Mouse (Mus musculus) kidney, embryonic 14.5 days (tissue): ENCODE measurements around the gene Dnmt1. TPM values are rescaled to one million over a fixed set of nuclear protein-coding genes. Genes with fewer than 3 reads are reported as not detected.
A peak's percentile ranks its signal among the peaks of the same experiment; 100 is the strongest.

Experiments used
- ATAC-seq: fragments of 200-750 bp; cut with Nextera tagmentation; 2 replicates; pipeline ENCODE4 v1.8.0; 2017; ENCODE audit warnings: moderate number of reproducible peaks, mild to moderate bottlenecking, moderate TSS enrichment, moderate library complexity; ENCODE audit not compliant: low FRiP score, low TSS enrichment
- H3K27ac ChIP-seq: fragments of 300-500 bp; sonication (generic); 2 replicates; pipeline ENCODE4 v1.5.1; 2014; ENCODE audit warnings: low read depth, mild to moderate bottlenecking, low read length, moderate library complexity, mixed read lengths
- H3K27me3 ChIP-seq: fragments of 300-500 bp; sonication (generic); 2 replicates; pipeline ENCODE4 v1.6.1; 2014; ENCODE audit warnings: mild to moderate bottlenecking, low read length; ENCODE audit not compliant: control insufficient read depth, insufficient read depth
- H3K36me3 ChIP-seq: fragments of 300-500 bp; sonication (generic); 2 replicates; pipeline ENCODE4 v1.6.1; 2014; ENCODE audit warnings: low read length, mixed read lengths; ENCODE audit not compliant: control insufficient read depth, insufficient read depth
- H3K4me1 ChIP-seq: fragments of 300-500 bp; sonication (generic); 2 replicates; pipeline ENCODE4 v1.6.1; 2014; ENCODE audit warnings: low read length, mixed read lengths; ENCODE audit not compliant: control insufficient read depth, insufficient read depth
- H3K4me2 ChIP-seq: fragments of 300-500 bp; sonication (generic); replicated peaks from 2 replicates; pipeline ENCODE4 v1.6.1; 2014; ENCODE audit warnings: low read depth, mild to moderate bottlenecking, low read length
- H3K4me3 ChIP-seq: fragments of 300-500 bp; sonication (generic); 2 replicates; pipeline ENCODE4 v1.5.1; 2014; ENCODE audit warnings: mild to moderate bottlenecking, low read length
- H3K9ac ChIP-seq: fragments of 300-500 bp; sonication (generic); 2 replicates; pipeline ENCODE4 v1.6.1; 2014; ENCODE audit warnings: low read depth, mild to moderate bottlenecking, low read length, moderate library complexity
- H3K9me3 ChIP-seq: fragments of 300-500 bp; sonication (generic); 2 replicates; pipeline ENCODE4 v1.6.1; 2016; ENCODE audit warnings: low read length; ENCODE audit not compliant: control insufficient read depth
- WGBS: fragments of 180-500 bp; shearing (Covaris S2); extraction: QIAGEN DNeasy Blood & Tissue Kit; methylation state at CpG from one replicate; pipeline ENCODE4 v1.1.7; 2014; 5-methylcytosine and 5-hydroxymethylcytosine counted together
- polyA plus RNA-seq: library from polyadenylated mRNA; unstranded; fragments of >200 nt; fragmentation: Nextera tagmentation; extraction: Ambion mirVana; gene quantifications from 2 replicates; pipeline ENCODE4 v1.2.1, GENCODE M21; 2014

The Dnmt1 gene
- polyA plus RNA-seq, 1 experiment from 2014 or later: 87.1 TPM

DNA sequence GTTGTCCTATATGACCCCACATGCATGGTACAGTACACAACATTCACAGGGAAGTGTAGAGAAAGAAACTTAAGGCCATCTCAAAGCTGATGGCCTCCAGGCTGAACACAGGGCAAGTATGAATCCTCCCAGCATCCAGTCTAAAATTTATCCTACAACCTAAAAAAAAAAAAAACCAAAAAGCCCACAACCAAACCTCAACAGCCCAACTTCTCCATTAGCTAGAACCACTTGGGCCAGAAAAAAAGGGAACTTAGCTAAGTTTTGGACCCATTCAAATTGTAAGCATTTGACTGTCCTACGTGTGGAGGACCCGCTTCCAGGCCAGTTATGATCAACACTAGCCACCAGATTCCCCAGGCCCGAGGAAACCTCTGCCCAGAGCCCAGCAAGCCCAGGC is 36.4 kb downstream of the Dnmt1 start:
- 89% methylated on average over 3 of the region's 3 CpGs for WGBS
- Histone ChIP-seq H3K27ac (no peak overlapping the region), H3K9ac (no peak overlapping the region), H3K27me3 (no peaks in the 10 kb centered on the region), H3K9me3 (no peaks in the 10 kb centered on the region), H3K36me3 (peaks cover 99% of the 10 kb centered on the region), H3K4me3 (no peak overlapping the region), H3K4me2 (no peak overlapping the region), H3K4me1 (no peaks in the 10 kb centered on the region)
- ATAC-seq: no peak

- H3K36me3 ChIP-seq: peaks cover 100% of the 10 kb centered on the region
- H3K4me2 ChIP-seq: no peak overlapping the region
- H3K9ac ChIP-seq: no peak overlapping the region
- WGBS: 82% methylated on average over 4 of the region's 4 CpGs
- H3K27ac ChIP-seq: no peak overlapping the region
- no peaks in the 10 kb centered on the region for H3K9me3 ChIP-seq
- H3K27me3 ChIP-seq: no peaks in the 10 kb centered on the region
- H3K4me3 ChIP-seq: no peak overlapping the region
- no peak for ATAC-seq
- no peaks in the 10 kb centered on the region for H3K4me1 ChIP-seq
These were observed 43.5 kb downstream of the Dnmt1 start for GRCm38 (mm10) chr9:20916160-20916559.

- no peak overlapping the region for H3K9ac ChIP-seq
- H3K27me3 ChIP-seq: no peaks in the 10 kb centered on the region
- H3K9me3 ChIP-seq: no peaks in the 10 kb centered on the region
- H3K36me3 ChIP-seq: peaks cover 99% of the 10 kb centered on the region
- H3K4me1 ChIP-seq: no peaks in the 10 kb centered on the region
- no peak overlapping the region for H3K27ac ChIP-seq
- no peak overlapping the region for H3K4me3 ChIP-seq
- 92% methylated on average over 9 of the region's 9 CpGs for WGBS
- no peak overlapping the region for H3K4me2 ChIP-seq
- no peak for ATAC-seq
These were observed 49.7 kb downstream of the Dnmt1 start for GRCm38 (mm10) chr9:20909948-20910347.

DNA sequence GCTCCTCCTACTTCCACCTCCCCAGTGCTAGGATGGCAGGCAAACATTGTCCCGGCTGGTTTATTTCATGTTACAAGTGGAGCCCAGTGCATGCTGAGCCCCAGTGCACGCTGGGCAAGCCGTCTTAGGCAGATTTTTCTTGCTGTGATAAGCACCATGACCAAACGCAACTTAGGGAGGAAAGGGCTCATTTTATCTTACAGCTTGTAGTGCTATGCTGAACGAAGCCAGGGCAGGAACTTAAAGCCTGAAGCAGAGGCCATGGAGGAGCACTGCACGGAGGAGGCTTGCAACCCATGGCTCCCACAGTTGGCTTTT is 57.6 kb downstream of the Dnmt1 start:
- Histone ChIP-seq H3K4me1 (peaks cover 6% of the 10 kb centered on the region), H3K27me3 (no peaks in the 10 kb centered on the region), H3K9me3 (no peaks in the 10 kb centered on the region), H3K4me3 (no peak overlapping the region), H3K27ac (no peak overlapping the region), H3K4me2 (no peak overlapping the region), H3K36me3 (peaks cover 30% of the 10 kb centered on the region), H3K9ac (no peak overlapping the region; the same call in 1 of the 2 replicates)
- no peak for ATAC-seq
- 19% methylated on average over 6 of the region's 6 CpGs for WGBS

DNA sequence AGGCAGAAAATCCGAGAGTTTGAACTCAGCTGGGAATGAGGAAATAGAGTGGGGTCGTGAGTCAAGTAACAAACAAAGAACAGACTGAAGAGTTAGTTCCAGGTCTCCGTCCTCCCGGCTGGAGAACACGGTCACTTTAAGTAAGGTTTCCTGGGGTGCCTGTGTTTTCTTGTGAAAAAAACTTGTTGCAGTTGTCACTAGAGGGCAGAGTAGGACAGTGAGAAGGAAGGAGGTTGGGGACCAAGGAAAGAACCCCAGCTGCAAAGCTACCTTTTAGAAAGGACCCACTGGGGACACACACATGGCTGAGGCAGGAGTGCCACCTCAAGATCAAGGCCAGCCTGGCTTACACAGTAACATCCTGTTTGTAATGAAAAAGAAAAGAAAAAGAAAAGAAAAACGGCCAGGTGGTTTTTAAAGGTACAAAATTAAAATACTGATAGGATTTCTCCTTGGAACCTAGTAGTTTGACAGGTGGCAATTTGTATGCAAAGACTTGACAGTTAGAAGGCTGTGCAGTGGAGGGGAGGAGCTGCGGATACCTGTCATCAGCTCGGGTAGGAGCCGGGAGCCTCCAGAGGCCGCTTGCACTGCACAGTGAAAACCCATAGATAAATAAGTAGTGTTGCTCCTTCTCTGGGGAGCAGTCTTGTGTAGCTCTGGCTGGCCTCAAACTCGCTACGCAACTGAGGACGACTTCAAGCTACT is 58.1 kb downstream of the Dnmt1 start:
- 19% methylated on average over 13 of the region's 13 CpGs for WGBS
- Histone ChIP-seq H3K27me3 (no peaks in the 10 kb centered on the region), H3K4me3 (no peak overlapping the region), H3K27ac (no peak overlapping the region), H3K9me3 (no peaks in the 10 kb centered on the region), H3K4me1 (peaks cover 8% of the 10 kb centered on the region), H3K36me3 (peaks cover 31% of the 10 kb centered on the region), H3K4me2 (no peak overlapping the region), H3K9ac (no peak overlapping the region; the same call in 1 of the 2 replicates)
- no peak for ATAC-seq

- Histone ChIP-seq H3K27ac (no peak within 1 kb of the TSS), H3K9ac (peak within 1 kb of the TSS; percentile 91), H3K4me2 (peak within 1 kb of the TSS; percentile 86), H3K9me3 (no peaks in the 10 kb centered on the region), H3K4me3 (peak within 1 kb of the TSS; percentile 94), H3K36me3 (peaks cover 39% of the 10 kb centered on the region), H3K4me1 (peaks cover 8% of the 10 kb centered on the region), H3K27me3 (no peaks in the 10 kb centered on the region)
- peak; percentile 89 for ATAC-seq
- WGBS: 5% methylated on average over 34 of the region's 34 CpGs
These were observed 61.1 kb downstream of the Dnmt1 start, which contains the start of gene Eif3g for GRCm38 (mm10) chr9:20898511-20899073. Gene Eif3g, minus strand, starts transcription at chr9:20898623.

- Histone ChIP-seq H3K27me3 (no peaks in the 10 kb centered on the region), H3K4me2 (peak overlapping the region; percentile 86), H3K9ac (peak overlapping the region; percentile 91), H3K9me3 (no peaks in the 10 kb centered on the region), H3K27ac (no peak overlapping the region), H3K4me1 (peaks cover 8% of the 10 kb centered on the region), H3K4me3 (peak overlapping the region; percentile 94), H3K36me3 (peaks cover 45% of the 10 kb centered on the region)
- 4% methylated on average over 37 of the region's 39 CpGs for WGBS
- ATAC-seq: peak; percentile 63
These were observed 61.8 kb downstream of the Dnmt1 start for GRCm38 (mm10) chr9:20897736-20898510.

DNA sequence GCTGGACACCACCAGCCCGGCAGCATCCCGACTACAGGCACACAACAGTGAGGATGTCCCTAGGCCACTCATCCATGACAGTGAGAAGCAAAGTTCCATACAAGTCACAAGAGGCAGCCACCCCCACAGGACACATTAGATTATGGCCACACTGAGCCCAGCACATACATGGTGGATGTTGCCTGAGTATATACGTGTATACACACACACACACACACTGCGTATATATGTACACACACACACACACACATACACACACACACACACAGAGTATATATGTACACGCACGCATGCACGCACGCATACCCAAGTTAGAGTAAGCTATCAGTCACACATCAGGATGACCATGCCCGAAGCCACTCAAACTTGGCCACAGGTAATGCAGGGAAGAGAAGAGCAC is 64.3 kb downstream of the Dnmt1 start:
- Histone ChIP-seq H3K9ac (no peak overlapping the region), H3K36me3 (peaks cover 70% of the 10 kb centered on the region), H3K4me3 (no peak overlapping the region), H3K27ac (no peak overlapping the region), H3K4me2 (no peak overlapping the region), H3K27me3 (no peaks in the 10 kb centered on the region), H3K9me3 (no peaks in the 10 kb centered on the region), H3K4me1 (peaks cover 8% of the 10 kb centered on the region)
- no peak for ATAC-seq
- WGBS: 94% methylated on average over 9 of the region's 9 CpGs

DNA sequence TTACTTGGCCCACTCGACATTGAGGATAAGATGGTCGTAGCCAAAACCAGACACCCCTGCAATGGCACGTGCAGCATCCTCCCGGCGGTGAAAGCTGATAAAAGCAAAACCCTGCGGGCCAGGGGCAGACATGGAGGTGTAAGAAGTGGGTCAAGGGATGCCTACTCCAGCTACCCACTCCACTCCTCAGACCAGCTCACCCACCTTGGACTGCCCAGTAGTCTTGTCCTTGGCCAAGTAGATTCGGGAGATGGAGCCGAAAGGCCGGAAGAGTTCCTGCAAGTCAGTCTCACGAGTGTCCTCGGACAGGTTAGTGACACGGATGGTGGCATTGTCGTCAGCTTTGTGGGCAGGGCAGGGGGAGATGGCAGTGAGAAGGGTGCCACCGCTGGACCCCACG is 65.1 kb downstream of the Dnmt1 start:
- ATAC-seq: no peak
- peaks cover 8% of the 10 kb centered on the region for H3K4me1 ChIP-seq
- peaks cover 78% of the 10 kb centered on the region for H3K36me3 ChIP-seq
- no peaks in the 10 kb centered on the region for H3K27me3 ChIP-seq
- no peak overlapping the region for H3K4me3 ChIP-seq
- H3K4me2 ChIP-seq: no peak overlapping the region
- no peak overlapping the region; the same call in 1 of the 2 replicates for H3K9ac ChIP-seq
- H3K9me3 ChIP-seq: no peaks in the 10 kb centered on the region
- H3K27ac ChIP-seq: no peak overlapping the region
- WGBS: 89% methylated on average over 15 of the region's 15 CpGs
